Mouse (Mus musculus) mesoderm, embryonic 11.5 days (tissue): ENCODE results near the gene Add2.

Source experiments
- DNase-seq: peaks from one replicate; pipeline ENCODE4 v3.0.0-alpha.2; 2012; ENCODE audit warnings: low read depth, low spot score

The Add2 gene

DNA sequence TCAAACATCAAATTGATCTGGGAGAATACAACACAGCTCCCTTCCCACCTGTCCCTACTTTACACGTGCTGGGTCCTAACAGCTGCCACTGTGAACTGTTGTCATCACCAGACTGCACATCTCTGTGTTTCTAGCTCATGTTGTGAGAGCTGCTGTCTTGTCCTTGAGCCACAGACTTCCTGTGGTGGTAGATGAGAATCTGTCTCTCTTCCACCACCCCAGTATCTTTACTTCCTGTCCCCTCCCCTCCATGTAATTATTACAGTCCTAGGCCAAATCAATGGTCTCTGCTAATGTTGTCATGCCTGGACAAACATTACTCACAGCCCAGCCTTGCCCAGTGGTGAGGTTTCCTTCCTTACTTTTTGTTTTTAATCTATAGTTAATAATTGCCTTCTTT lies 105.4 kb downstream of the Add2 start:
- no peak for DNase-seq

DNA sequence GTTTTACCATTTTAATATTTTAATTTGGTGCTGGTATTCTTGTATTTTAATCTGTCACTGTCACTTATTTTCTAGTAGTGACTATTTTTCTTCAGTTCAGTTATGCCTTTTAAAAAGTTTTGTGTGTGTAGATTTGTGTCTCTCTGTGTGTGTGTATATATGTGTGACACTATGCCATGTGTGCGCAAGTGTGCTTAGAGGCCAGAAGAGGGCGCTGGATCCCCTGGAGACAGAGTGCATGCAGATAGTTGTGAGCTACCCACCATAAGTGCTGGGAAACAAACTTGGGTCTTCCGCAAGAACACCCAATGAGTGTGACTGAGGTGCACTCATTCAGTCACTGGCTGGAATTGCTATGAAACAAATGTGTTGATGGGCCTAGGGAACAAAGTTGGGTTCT lies 107.7 kb downstream of the Add2 start:
- DNase-seq = no peak

DNA sequence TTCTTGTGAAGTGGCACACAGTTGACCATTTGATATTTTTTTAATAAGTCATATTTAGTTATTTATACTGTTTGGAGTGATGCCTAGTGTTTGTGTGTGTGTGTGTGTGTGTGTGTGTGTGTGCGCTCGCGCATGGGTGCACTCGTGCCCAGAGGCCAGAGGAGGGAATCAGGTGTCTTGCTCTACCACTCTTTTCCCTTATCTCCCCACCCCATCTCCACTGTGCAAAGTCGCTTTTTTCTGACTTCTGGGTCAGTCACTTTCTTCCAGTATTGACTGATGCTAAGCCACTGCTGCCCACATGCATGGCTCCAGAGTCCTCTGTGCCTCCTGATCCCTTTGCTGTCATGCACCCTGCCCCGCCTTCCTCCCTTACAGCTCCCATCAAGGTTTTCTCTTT lies 112.8 kb downstream of the Add2 start:
- DNase-seq = no peak

DNA sequence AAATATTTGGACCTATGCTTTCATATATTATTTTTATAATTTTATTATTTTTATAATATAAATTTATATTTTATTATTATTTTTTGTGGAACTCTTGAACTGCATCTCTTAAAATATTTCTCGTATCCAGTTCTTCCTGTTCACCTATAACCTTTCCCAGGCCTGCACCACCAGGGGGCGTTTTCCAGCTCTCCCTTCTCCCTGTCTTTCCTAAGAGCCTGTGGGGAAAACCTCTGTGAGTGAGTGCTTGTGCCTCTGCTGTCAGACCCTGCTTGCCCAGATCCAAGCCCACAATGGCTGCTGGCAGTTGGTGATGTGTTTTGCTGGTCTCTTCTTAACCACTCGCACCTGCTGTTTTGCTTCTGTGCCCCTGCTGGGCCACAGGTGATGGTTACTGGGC lies 113.3 kb downstream of the Add2 start:
- DNase-seq = peak; percentile 82

DNA sequence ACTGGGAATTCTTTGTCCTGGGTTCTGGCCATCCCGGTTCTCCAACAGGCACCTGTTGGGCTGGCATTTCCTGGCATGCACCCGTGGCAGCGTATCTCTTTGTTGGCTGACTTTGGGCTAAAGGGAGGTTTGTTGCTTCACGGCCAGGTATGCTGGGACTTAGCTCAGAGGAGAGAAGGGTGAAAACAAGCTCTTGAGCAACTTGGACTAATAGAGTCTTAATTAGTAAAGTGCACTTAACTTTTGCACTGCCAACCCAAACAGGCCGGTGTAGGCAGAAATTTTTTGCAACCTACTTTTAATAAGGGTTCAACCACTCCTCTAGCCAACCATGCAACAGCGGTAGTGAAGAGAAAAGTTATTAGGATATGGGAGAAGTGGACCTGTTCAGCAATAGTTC lies 116.5 kb downstream of the Add2 start:
- no peak for DNase-seq

DNA sequence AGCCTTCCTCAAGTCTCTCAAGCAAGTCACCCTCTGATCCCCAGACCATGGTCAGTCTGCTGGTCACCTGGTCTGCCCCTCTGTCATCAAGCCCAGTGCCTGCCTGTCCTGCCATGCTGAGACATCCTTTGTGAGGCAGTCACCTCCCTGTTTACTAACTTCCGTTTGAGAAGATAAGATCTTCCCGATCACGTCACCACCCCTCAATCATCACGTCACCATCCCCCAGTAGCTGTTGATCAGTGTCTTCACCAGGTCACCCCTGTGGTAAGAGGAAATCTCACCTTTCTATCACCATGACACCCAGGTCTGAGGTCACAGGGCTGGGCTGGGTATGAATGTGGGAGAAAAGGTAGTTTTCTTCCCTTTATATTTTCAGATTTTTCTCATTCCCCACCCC lies 120.0 kb downstream of the Add2 start:
- DNase-seq = no peak

DNA sequence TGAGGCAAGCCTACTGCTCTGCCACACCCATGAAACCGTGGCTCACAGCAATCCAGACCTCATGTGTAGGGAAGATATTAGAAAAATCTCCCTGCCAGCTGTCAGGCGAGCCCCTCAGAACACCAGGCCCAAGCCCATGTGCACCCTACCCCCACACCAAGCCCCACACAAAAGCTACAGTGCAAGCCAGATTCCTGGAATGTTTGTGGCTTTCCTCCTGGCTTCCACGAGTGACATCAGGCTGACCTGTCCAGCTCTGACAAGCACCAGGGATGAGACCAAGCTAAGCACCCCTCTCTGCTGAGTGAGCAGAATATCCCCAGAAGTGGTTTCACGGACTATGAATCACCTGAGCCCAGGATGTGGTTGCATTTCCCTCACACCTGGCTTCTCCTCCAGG lies 120.5 kb downstream of the Add2 start:
- no peak for DNase-seq

DNA sequence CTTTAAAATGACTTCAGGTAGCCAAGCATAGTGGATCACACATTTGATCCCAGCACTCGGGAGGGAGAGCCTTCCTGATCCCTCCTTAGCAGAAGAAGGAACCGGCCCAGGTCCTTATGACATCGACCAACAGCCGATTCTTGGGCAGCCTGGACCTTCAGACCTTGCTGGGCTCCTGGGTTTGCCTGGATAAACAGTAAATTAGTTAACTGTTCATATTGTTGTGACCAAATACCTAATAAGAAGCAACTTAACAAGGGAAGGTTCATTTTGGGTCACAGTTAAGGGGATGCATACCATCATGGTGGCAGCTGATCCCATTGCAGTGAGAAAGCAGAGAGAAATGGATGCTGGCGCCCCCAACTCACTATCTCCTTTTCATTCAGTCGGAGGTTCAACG lies 124.2 kb downstream of the Add2 start:
- no peak for DNase-seq

DNA sequence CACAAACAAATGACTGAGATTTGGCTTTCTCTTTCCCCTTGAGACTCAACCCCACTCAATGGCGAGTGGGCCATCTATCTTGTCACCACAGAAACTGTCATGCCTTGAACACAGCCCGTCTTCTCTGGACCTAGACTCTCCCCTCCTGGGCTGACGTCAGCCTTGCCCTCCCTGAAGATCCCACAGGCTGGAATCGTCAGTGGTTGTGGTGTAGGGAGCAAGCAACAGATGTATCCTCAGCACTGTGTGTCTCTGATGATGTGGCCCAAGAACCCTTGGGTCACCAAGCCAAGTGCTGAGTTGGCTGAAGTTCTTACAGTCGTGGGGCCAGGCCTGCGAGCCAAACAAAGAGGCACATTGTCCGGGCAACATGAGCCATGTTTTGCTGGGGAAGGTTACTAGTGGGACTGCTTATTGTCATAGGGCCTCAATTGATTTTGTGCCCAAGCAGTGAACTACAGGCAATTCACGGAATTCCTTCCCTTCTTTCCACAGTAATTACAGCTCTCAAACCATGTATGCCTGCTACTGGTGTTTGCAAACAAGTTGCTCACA lies 125.0 kb downstream of the Add2 start:
- DNase-seq = no peak

DNA sequence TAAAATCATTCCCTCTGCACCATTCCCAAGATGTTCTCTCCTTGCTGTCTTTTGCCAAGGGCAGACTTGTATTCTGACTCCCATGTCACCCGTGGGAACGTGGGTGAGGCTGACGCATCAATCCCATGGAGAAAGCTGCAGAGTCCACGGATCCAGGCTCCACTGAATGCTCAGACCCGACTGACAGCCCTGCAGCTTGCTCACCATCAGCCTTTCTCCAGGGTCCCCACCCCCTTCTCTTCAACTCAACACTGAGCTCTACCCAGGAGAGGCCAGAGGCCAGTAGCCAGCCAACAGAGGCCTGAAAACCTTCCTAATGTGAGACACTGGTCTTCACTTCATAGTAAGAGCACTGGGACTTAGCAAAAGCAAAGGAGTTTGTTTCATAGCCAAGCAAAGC lies 125.5 kb downstream of the Add2 start:
- no peak for DNase-seq

DNA sequence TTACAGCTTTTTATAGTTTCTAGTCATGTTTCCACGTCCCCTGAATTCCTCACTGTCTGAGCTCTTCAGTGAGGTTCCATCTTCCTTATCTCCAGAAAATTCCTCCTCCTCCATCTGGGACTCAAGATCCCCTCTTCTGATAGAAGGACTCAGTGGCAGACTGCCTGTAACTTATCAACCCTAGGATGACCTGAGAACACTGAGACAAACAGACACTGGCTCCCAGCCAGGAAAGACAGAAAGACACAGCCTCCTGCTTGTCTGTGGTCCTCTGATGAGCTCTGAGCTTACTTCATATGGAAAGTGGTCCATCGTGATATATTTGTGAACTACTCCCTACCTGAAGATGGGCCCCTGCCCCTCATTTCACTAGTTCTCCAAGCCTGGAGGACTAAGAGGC lies 126.0 kb downstream of the Add2 start:
- no peak for DNase-seq

DNA sequence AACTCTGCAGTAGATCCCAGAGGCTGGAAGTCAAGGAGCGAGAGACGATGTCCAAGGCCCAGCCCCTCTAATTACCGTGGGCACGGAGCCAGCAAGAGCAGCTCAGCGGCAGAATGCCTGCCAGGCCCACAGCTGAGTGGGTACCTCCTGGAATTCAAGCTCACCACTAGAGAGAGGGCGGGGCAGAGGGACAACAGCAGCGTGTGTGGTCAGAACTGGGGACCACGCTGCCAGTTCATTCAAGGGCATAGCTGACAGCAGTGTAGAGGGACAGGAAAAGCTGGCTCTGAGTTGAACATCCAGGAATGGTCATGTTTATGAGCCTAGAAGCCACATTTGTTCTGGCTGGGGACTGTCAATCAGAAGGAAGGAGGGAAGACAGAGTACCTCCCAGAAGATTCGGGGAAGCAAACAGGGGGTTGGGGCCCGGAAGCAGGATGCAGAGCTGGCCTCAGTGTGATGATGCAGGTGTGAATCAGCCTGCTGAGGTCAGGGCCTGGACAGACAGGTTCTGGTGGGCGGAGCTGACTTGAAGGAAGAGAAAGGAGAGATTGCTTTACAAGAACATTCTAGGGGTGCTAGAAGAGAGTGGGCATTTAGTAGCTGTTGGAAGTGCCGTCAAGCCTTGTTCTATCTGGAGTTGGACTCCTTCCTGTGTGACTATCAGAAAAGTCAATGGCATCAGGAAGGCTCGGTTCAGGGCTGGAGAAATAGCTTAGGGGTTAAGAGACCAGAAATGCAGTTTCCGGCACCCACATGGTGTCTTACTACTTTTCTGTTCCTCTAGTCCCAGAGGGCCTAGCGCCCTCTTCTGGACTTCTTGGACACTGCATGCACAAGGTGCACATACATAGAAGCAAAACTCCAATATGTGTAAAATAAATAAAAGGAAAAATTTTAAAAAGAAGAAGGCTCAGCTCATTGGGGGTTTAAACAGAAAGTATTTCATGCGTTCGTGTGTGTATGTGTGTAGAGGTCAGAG lies 129.1 kb downstream of the Add2 start:
- no peak for DNase-seq

DNA sequence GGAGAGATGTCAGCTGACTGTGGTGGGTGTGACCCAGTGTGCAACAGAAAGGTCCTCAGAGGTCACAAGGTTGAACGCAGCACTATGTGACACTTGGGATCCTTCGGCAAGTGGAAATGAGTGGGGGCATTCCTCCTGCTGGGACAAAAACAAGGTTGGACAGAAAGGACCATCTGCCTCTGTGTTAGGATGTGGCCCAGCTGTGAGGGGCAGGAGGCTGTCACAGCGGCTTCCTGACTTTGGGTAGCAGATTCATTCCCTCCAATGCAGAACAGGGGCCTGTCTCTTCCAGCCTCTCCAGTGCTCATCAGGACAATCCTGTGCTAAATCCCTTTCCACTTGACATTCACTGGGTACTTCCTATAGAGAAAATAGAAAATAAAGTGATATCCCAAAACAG lies 132.4 kb downstream of the Add2 start:
- DNase-seq = no peak

DNA sequence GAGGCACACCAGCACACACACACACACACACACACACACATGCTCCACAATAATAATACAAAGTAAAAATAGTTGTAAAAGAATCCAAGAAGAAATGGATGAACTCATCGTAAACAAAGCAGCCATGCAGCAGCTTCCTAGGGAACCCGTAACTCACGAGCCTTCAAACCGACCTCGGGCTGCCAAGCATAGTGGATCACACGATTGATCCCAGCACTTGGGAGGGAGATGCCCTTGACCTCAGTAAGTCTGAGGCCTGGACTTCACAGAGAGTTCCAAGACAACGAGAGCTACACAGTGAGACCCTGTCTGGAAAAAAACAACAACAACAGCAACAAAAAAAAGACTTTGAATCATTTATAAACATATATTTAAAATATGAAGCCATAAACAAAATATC lies 133.1 kb downstream of the Add2 start:
- no peak for DNase-seq

DNA sequence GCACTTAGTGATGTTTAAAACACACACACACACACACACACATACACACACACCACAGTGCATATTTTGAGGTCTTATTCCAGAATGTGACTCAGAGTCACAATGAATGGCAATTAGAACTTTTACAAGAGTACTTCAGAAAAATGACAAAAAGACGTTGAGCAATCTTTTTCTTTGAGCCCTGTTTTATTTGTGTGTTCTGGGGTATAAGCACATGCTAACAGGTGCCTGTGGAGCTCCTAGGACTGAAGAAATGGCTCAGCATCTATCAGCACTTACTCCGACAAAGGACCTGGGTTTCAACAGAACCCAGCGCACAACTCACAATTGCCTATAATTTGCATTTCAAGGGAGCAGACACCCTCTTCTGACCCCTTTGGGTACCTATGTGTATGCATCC lies 135.5 kb downstream of the Add2 start:
- no peak for DNase-seq

DNA sequence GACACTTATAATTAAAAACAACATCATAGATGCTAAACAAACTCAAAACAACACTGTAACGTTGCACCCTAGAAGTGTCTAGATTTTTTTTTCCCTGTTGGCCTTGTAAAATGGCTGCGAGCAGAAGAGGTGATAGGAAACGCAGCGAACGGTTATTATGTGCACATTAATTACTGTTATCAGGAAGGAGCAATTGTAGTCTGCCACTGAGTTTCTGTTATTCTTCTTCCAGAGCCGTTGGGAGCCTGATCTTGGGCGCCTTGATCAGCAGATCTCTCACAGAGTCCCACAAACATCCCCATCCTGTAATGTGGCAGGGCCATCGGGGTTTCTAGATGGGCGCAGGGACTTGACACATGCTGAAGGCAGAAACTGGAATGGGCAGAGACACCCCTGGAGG lies 137.9 kb downstream of the Add2 start:
- no peak for DNase-seq

DNA sequence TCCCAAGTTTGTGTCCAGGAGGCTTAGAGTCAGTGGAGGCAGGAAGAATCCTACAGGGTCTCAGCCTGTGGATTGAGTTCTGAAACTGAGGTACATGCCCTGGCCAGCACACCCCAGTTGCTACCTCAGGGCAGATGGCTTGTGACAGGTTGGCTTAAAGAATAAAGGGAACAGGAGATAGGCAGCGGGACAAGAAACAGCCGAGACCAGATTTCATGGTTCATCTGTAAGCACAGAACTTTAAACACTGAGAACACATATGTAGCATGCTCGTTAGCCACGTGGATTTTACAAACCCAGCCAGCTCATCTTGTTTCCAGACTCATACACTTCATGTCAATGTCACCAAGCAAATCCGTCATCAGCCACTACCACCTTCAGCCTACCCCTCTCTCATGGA lies 139.4 kb downstream of the Add2 start:
- DNase-seq = no peak

DNA sequence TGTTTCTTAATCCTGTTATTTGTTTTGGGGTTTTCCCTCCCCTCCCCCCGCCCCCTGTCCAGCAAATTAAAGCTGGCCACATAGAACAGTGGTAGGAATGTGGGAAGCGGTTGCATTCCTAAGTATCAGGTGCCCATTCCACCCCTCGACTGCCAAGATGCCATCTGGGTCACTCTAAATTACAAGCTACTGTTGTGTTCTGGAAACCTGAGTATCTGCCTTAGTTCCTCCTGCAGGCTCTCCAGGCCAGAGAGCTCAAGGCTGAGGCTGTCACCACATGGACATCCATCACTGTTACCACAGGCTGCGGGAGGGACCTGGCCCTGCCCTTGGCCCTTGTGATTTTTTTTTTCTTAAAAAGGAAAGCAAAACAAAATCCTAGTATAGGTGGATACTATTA lies 140.7 kb downstream of the Add2 start:
- DNase-seq = peak; percentile 34
